Mouse (Mus musculus) heart, embryonic 15.5 days (tissue): Measurements from ENCODE around the gene Arhgef18. TPM values are rescaled to one million over a fixed set of nuclear protein-coding genes. Genes with fewer than 3 reads are reported as not detected.
A peak's percentile ranks its signal among the peaks of the same experiment; 100 is the strongest.

ENCODE experiments used
- ATAC-seq: fragments of 200-750 bp; cut with Nextera tagmentation; replicated peaks from 2 replicates; pipeline ENCODE4 v1.8.0; 2017; ENCODE audit warnings: low read depth, moderate TSS enrichment; ENCODE audit not compliant: insufficient number of reproducible peaks, insufficient read depth, low FRiP score
- H3K27ac ChIP-seq: fragments of 300-500 bp; sonication (generic); 2 replicates; pipeline ENCODE4 v1.5.1; 2015; ENCODE audit warnings: mild to moderate bottlenecking, inconsistent platforms
- H3K27me3 ChIP-seq: fragments of 300-500 bp; sonication (generic); 2 replicates; pipeline ENCODE4 v1.6.1; 2015; ENCODE audit warnings: inconsistent platforms
- H3K36me3 ChIP-seq: fragments of 300-500 bp; sonication (generic); 2 replicates; pipeline ENCODE4 v1.6.1; 2015; ENCODE audit warnings: mild to moderate bottlenecking, inconsistent platforms
- H3K4me1 ChIP-seq: fragments of 300-500 bp; sonication (generic); replicated peaks from 2 replicates; pipeline ENCODE4 v1.6.1; 2015; ENCODE audit warnings: inconsistent platforms
- H3K4me2 ChIP-seq: fragments of 300-500 bp; sonication (generic); 2 replicates; pipeline ENCODE4 v1.6.1; 2015; ENCODE audit warnings: inconsistent platforms, mild to moderate bottlenecking, moderate library complexity
- H3K4me3 ChIP-seq: fragments of 300-500 bp; sonication (generic); 2 replicates; pipeline ENCODE4 v1.5.1; 2015; ENCODE audit warnings: mild to moderate bottlenecking, inconsistent platforms
- H3K9ac ChIP-seq: fragments of 300-500 bp; sonication (generic); 2 replicates; pipeline ENCODE4 v1.6.1; 2015; ENCODE audit warnings: mild to moderate bottlenecking, inconsistent platforms
- H3K9me3 ChIP-seq: fragments of 300-500 bp; sonication (generic); replicated peaks from 2 replicates; pipeline ENCODE4 v1.6.1; 2016; ENCODE audit warnings: inconsistent platforms
- WGBS: fragments of 180-500 bp; shearing (Covaris S2); methylation state at CpG from one replicate; pipeline ENCODE4 v1.1.7; 2015; ENCODE audit warnings: mixed read lengths; 5-methylcytosine and 5-hydroxymethylcytosine counted together
- polyA plus RNA-seq: library from polyadenylated mRNA; unstranded; fragments of >200 nt; fragmentation: Nextera tagmentation; extraction: Ambion mirVana; gene quantifications from 2 replicates; pipeline ENCODE4 v1.2.1, GENCODE M21; 2015

Arhgef18 gene
- polyA plus RNA-seq, 1 experiment from 2014 or later = 4.1 TPM

- Histone ChIP-seq H3K9ac (no peak overlapping the region), H3K27ac (no peak overlapping the region), H3K4me2 (no peak overlapping the region), H3K4me1 (peaks cover 18% of the 10 kb centered on the region), H3K4me3 (no peak overlapping the region), H3K9me3 (no peaks in the 10 kb centered on the region), H3K27me3 (no peaks in the 10 kb centered on the region), H3K36me3 (peaks cover 7% of the 10 kb centered on the region; the same call in 1 of the 2 replicates)
- no peak for ATAC-seq
- 92% methylated on average over 3 of the region's 3 CpGs for WGBS
Measured at GRCm38 (mm10) chr8:3397597-3397996, 4.8 kb downstream of the Arhgef18 start.

GRCm38 (mm10) chr8:3400509-3400908 is 7.7 kb downstream of the Arhgef18 start:
- no peaks in the 10 kb centered on the region for H3K9me3 ChIP-seq
- no peak overlapping the region for H3K27ac ChIP-seq
- H3K4me3 ChIP-seq = no peak overlapping the region
- 28% methylated on average over 2 of the region's 2 CpGs for WGBS
- H3K4me1 ChIP-seq = no peaks in the 10 kb centered on the region
- no peak overlapping the region for H3K4me2 ChIP-seq
- ATAC-seq = no peak
- peaks cover 7% of the 10 kb centered on the region; the same call in 1 of the 2 replicates for H3K36me3 ChIP-seq
- H3K9ac ChIP-seq = no peak overlapping the region
- no peaks in the 10 kb centered on the region for H3K27me3 ChIP-seq

GRCm38 (mm10) chr8:3407417-3407816 is 14.6 kb downstream of the Arhgef18 start:
- no peaks in the 10 kb centered on the region for H3K36me3 ChIP-seq
- no peak overlapping the region for H3K9ac ChIP-seq
- no peaks in the 10 kb centered on the region for H3K27me3 ChIP-seq
- H3K27ac ChIP-seq = no peak overlapping the region
- H3K4me1 ChIP-seq = peaks cover 11% of the 10 kb centered on the region
- H3K9me3 ChIP-seq = no peaks in the 10 kb centered on the region
- H3K4me3 ChIP-seq = no peak overlapping the region
- ATAC-seq = no peak
- no peak overlapping the region for H3K4me2 ChIP-seq
- 64% methylated on average over 3 of the region's 3 CpGs for WGBS

GRCm38 (mm10) chr8:3411085-3411484 is 18.3 kb downstream of the Arhgef18 start:
- 86% methylated on average over 2 of the region's 2 CpGs for WGBS
- no peak overlapping the region for H3K9ac ChIP-seq
- H3K36me3 ChIP-seq = no peaks in the 10 kb centered on the region
- peaks cover 22% of the 10 kb centered on the region for H3K4me1 ChIP-seq
- no peak for ATAC-seq
- H3K27me3 ChIP-seq = no peaks in the 10 kb centered on the region
- no peak overlapping the region for H3K4me2 ChIP-seq
- no peaks in the 10 kb centered on the region for H3K9me3 ChIP-seq
- no peak overlapping the region for H3K27ac ChIP-seq
- H3K4me3 ChIP-seq = no peak overlapping the region

- Histone ChIP-seq H3K4me1 (peaks cover 23% of the 10 kb centered on the region), H3K27ac (0 out of 2 replicates have a peak overlapping the region, but pooled peaks have one; percentile 3)
- 45% methylated on average over 7 of the region's 7 CpGs for WGBS
Measured at GRCm38 (mm10) chr8:3411901-3412301, 19.1 kb downstream of the Arhgef18 start.

GRCm38 (mm10) chr8:3412816-3413215 is 20.0 kb downstream of the Arhgef18 start:
- H3K4me2 ChIP-seq = no peak overlapping the region
- no peaks in the 10 kb centered on the region for H3K27me3 ChIP-seq
- WGBS = 86% methylated on average over 1 of the region's 1 CpGs
- H3K27ac ChIP-seq = no peak overlapping the region
- H3K4me1 ChIP-seq = peaks cover 32% of the 10 kb centered on the region
- no peaks in the 10 kb centered on the region for H3K36me3 ChIP-seq
- no peak overlapping the region for H3K9ac ChIP-seq
- ATAC-seq = no peak
- no peak overlapping the region for H3K4me3 ChIP-seq
- H3K9me3 ChIP-seq = no peaks in the 10 kb centered on the region

More at GRCm38 (mm10) chr8:3411901-3412301, 19.1 kb downstream of the Arhgef18 start:
- Histone ChIP-seq H3K4me2 (no peak overlapping the region), H3K9me3 (no peaks in the 10 kb centered on the region), H3K9ac (no peak overlapping the region), H3K36me3 (no peaks in the 10 kb centered on the region), H3K27me3 (no peaks in the 10 kb centered on the region), H3K4me3 (no peak overlapping the region)
- ATAC-seq = peak; percentile 28; the same call in 1 of the 2 replicates

- no peak overlapping the region for H3K4me3 ChIP-seq
- no peak overlapping the region for H3K4me2 ChIP-seq
- no peak for ATAC-seq
- no peak overlapping the region for H3K27ac ChIP-seq
- 78% methylated on average over 6 of the region's 6 CpGs for WGBS
- H3K27me3 ChIP-seq = no peaks in the 10 kb centered on the region
- no peak overlapping the region for H3K9ac ChIP-seq
- H3K9me3 ChIP-seq = no peaks in the 10 kb centered on the region
- no peaks in the 10 kb centered on the region for H3K36me3 ChIP-seq
- peaks cover 42% of the 10 kb centered on the region for H3K4me1 ChIP-seq
Measured at GRCm38 (mm10) chr8:3414639-3415190, 21.9 kb downstream of the Arhgef18 start.

GRCm38 (mm10) chr8:3415259-3415658 is 22.5 kb downstream of the Arhgef18 start:
- no peak for ATAC-seq
- Histone ChIP-seq H3K9ac (no peak overlapping the region), H3K4me1 (peaks cover 47% of the 10 kb centered on the region), H3K4me3 (no peak overlapping the region), H3K27ac (no peak overlapping the region), H3K27me3 (no peaks in the 10 kb centered on the region), H3K9me3 (no peaks in the 10 kb centered on the region), H3K36me3 (no peaks in the 10 kb centered on the region), H3K4me2 (no peak overlapping the region)
- 59% methylated on average over 4 of the region's 4 CpGs for whole genome bisulfite sequencing

- no peaks in the 10 kb centered on the region for H3K36me3 ChIP-seq
- H3K27me3 ChIP-seq = no peaks in the 10 kb centered on the region
- H3K4me3 ChIP-seq = no peak overlapping the region
- WGBS = 84% methylated on average over 6 of the region's 6 CpGs
- H3K9me3 ChIP-seq = no peaks in the 10 kb centered on the region
- no peak for ATAC-seq
- peaks cover 50% of the 10 kb centered on the region for H3K4me1 ChIP-seq
- H3K4me2 ChIP-seq = no peak overlapping the region
- H3K27ac ChIP-seq = no peak overlapping the region
- no peak overlapping the region for H3K9ac ChIP-seq
Measured at GRCm38 (mm10) chr8:3415661-3416060, 22.9 kb downstream of the Arhgef18 start.

- Histone ChIP-seq H3K9ac (no peak overlapping the region), H3K9me3 (no peaks in the 10 kb centered on the region), H3K27ac (0 out of 2 replicates have a peak overlapping the region, but pooled peaks have one; percentile 56), H3K4me1 (peaks cover 44% of the 10 kb centered on the region), H3K27me3 (no peaks in the 10 kb centered on the region), H3K4me2 (no peak overlapping the region), H3K36me3 (no peaks in the 10 kb centered on the region), H3K4me3 (no peak overlapping the region)
- no peak for ATAC-seq
- 50% methylated on average over 4 of the region's 4 CpGs for WGBS
Measured at GRCm38 (mm10) chr8:3416846-3417245, 24.0 kb downstream of the Arhgef18 start.

- Histone ChIP-seq H3K36me3 (no peaks in the 10 kb centered on the region), H3K4me1 (peaks cover 38% of the 10 kb centered on the region), H3K9me3 (no peaks in the 10 kb centered on the region), H3K9ac (no peak overlapping the region), H3K4me3 (no peak overlapping the region), H3K27me3 (no peaks in the 10 kb centered on the region), H3K27ac (peak overlapping the region; percentile 56), H3K4me2 (peak overlapping the region; percentile 15; the same call in 1 of the 2 replicates)
- WGBS = 17% methylated on average over 8 of the region's 8 CpGs
- ATAC-seq = no peak
Measured at GRCm38 (mm10) chr8:3417455-3417854, 24.6 kb downstream of the Arhgef18 start.

GRCm38 (mm10) chr8:3418101-3418500 is 25.3 kb downstream of the Arhgef18 start:
- H3K27ac ChIP-seq = peak overlapping the region; percentile 56
- H3K4me3 ChIP-seq = no peak overlapping the region
- H3K9ac ChIP-seq = no peak overlapping the region
- 76% methylated on average over 1 of the region's 1 CpGs for WGBS
- H3K4me2 ChIP-seq = peak overlapping the region; percentile 15; the same call in 1 of the 2 replicates
- no peaks in the 10 kb centered on the region for H3K9me3 ChIP-seq
- peak; percentile 58; the same call in 1 of the 2 replicates for ATAC-seq
- peaks cover 37% of the 10 kb centered on the region for H3K4me1 ChIP-seq
- H3K36me3 ChIP-seq = no peaks in the 10 kb centered on the region
- no peaks in the 10 kb centered on the region for H3K27me3 ChIP-seq
